In the genomic region with DNA sequence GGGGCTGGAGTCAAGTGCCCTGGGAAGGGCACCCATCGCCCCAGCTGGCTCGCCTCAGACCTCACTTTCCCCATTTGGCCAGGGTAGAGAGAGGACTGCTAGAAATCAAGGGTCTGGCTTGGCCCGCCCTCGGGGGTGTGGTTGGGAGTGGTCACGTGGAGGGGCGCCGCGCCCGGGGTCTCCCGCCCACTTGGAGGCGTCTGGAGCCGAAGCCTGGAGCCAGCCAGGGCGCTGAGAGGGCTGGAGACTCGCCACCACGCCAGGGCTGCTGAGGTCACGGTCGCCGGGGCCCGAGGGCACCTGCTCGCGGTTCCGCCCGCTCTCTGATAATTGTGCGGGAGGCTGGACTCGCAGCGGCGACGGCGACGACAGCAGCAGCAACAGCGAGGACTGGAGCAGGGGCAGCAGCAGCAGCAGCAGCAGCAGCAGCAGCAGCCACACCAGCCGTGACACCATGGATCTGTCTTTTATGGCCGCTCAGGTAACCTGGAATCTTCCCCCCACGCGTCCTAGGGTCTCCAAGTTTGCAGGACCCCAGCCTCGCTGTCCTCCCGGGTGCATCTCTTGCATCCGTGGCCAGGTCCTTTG, we compare ENCODE assay signal across 9 mouse cellular contexts. TPM values are rescaled to one million over a fixed set of nuclear protein-coding genes. Genes with fewer than 3 reads are reported as not detected.
A peak's percentile ranks its signal among the peaks of the same experiment; 100 is the strongest.
DNase-seq lines count a peak whose midpoint lies in the region; ATAC-seq and TF ChIP-seq lines count a peak whose summit lies in the region.
"Had no signal": no experiment of that assay in that cellular context is flagged by ENCODE, and none has a peak within 500 bp of the region (broad histone marks: within the 10 kb centered on the region; RNA-seq: fewer than 3 reads in every experiment).

Gene D430019H16Rik (plus strand): TSS at position 187 of the 588 bp plus-strand sequence.

- no peaks in the 10 kb centered on the region for H3K36me3 ChIP-seq in forebrain, embryonic 11.5 days (ENCODE audit: control insufficient read depth, insufficient read depth, low read length)
- H3K36me3 ChIP-seq in heart, embryonic 13.5 days: no peaks in the 10 kb centered on the region
- no peaks in the 10 kb centered on the region for H3K36me3 ChIP-seq in kidney, embryonic 15.5 days
- no peaks in the 10 kb centered on the region for H3K36me3 ChIP-seq in limb, embryonic 15.5 days
- no peaks in the 10 kb centered on the region for H3K36me3 ChIP-seq in midbrain, postnatal 0 days (ENCODE audit: insufficient read depth, low read length)

- peak; percentile 65 for DNase-seq in layer of hippocampus, adult 11-12 months (ENCODE audit: low spot score)
- no peak for DNase-seq in layer of hippocampus, adult 9-10 months (ENCODE audit: low spot score)
- peak; percentile 94 for DNase-seq in forebrain, embryonic 11.5 days (ENCODE audit: low spot score)
- peak; percentile 86 for DNase-seq in midbrain, postnatal 0 days (ENCODE audit: low spot score)
- peak; percentile 45 to 63 for DNase-seq in urinary bladder, postnatal 36 days (ENCODE audit: low spot score in 2 of 2)

- H3K9me3 ChIP-seq in forebrain, embryonic 11.5 days (ENCODE audit: control insufficient read depth, low read length): no peaks in the 10 kb centered on the region
- no peaks in the 10 kb centered on the region for H3K9me3 ChIP-seq in heart, embryonic 13.5 days
- H3K9me3 ChIP-seq in kidney, embryonic 15.5 days (replicated peaks): no peaks in the 10 kb centered on the region
- H3K9me3 ChIP-seq in limb, embryonic 15.5 days: no peaks in the 10 kb centered on the region
- no peaks in the 10 kb centered on the region for H3K9me3 ChIP-seq in midbrain, postnatal 0 days (ENCODE audit: low read length)

- peak within 1 kb of the TSS; percentile 79 for H3K9ac ChIP-seq in forebrain, embryonic 11.5 days (ENCODE audit: low read length)
- peak within 1 kb of the TSS; percentile 79 for H3K9ac ChIP-seq in heart, embryonic 13.5 days
- H3K9ac ChIP-seq in kidney, embryonic 15.5 days: peak within 1 kb of the TSS; percentile 62
- H3K9ac ChIP-seq in limb, embryonic 15.5 days: peak within 1 kb of the TSS; percentile 52
- H3K9ac ChIP-seq in midbrain, postnatal 0 days (replicated peaks; ENCODE audit: low read length, poor library complexity, severe bottlenecking): peak within 1 kb of the TSS; percentile 81

- no peak for TF ChIP-seq CTCF in midbrain, postnatal 0 days (IDR thresholded peaks at IDR 0.05)

- H3K4me2 ChIP-seq in forebrain, embryonic 11.5 days (ENCODE audit: low read depth, low read length, severe bottlenecking): peak within 1 kb of the TSS; percentile 88
- peak within 1 kb of the TSS; percentile 85 for H3K4me2 ChIP-seq in heart, embryonic 13.5 days
- peak within 1 kb of the TSS; percentile 96 for H3K4me2 ChIP-seq in kidney, embryonic 15.5 days
- H3K4me2 ChIP-seq in limb, embryonic 15.5 days: peak within 1 kb of the TSS; percentile 92
- H3K4me2 ChIP-seq in midbrain, postnatal 0 days (ENCODE audit: low read depth, low read length, poor library complexity, severe bottlenecking): peak within 1 kb of the TSS; percentile 66

- peaks cover 4% of the 10 kb centered on the region; the same call in 1 of the 2 replicates for H3K4me1 ChIP-seq in forebrain, embryonic 11.5 days (replicated peaks; ENCODE audit: control insufficient read depth, insufficient read depth, low read length)
- peaks cover 14% of the 10 kb centered on the region for H3K4me1 ChIP-seq in heart, embryonic 13.5 days
- H3K4me1 ChIP-seq in kidney, embryonic 15.5 days: peaks cover 35% of the 10 kb centered on the region
- peaks cover 40% of the 10 kb centered on the region for H3K4me1 ChIP-seq in limb, embryonic 15.5 days
- H3K4me1 ChIP-seq in midbrain, postnatal 0 days (ENCODE audit: insufficient read depth, low read length): peaks cover 15% of the 10 kb centered on the region; the same call in 1 of the 2 replicates

- WGBS in forebrain, embryonic 11.5 days: under 1% methylated on average over 37 of the region's 38 CpGs
- WGBS in heart, embryonic 13.5 days: under 1% methylated on average over 38 of the region's 38 CpGs
- WGBS in kidney, embryonic 15.5 days: under 1% methylated on average over 38 of the region's 38 CpGs
- 0% methylated on average over 38 of the region's 38 CpGs for WGBS in limb, embryonic 15.5 days
- under 1% methylated on average over 37 of the region's 38 CpGs for WGBS in midbrain, postnatal 0 days

- no peaks in the 10 kb centered on the region for H3K27me3 ChIP-seq in forebrain, embryonic 11.5 days (ENCODE audit: control insufficient read depth, insufficient read depth, low read length)
- H3K27me3 ChIP-seq in heart, embryonic 13.5 days (replicated peaks): peaks cover 27% of the 10 kb centered on the region
- no peaks in the 10 kb centered on the region for H3K27me3 ChIP-seq in kidney, embryonic 15.5 days
- no peaks in the 10 kb centered on the region for H3K27me3 ChIP-seq in limb, embryonic 15.5 days
- no peaks in the 10 kb centered on the region for H3K27me3 ChIP-seq in midbrain, postnatal 0 days (ENCODE audit: insufficient read depth, low read length)

- peak within 1 kb of the TSS; percentile 65 for H3K4me3 ChIP-seq in forebrain, embryonic 11.5 days (ENCODE audit: low read depth, low read length)
- peak within 1 kb of the TSS; percentile 62 for H3K4me3 ChIP-seq in heart, embryonic 13.5 days
- peak within 1 kb of the TSS; percentile 70 for H3K4me3 ChIP-seq in kidney, embryonic 15.5 days (replicated peaks)
- peak within 1 kb of the TSS; percentile 66 for H3K4me3 ChIP-seq in limb, embryonic 15.5 days
- H3K4me3 ChIP-seq in midbrain, postnatal 0 days (ENCODE audit: low read depth, low read length): peak within 1 kb of the TSS; percentile 77

- peak within 1 kb of the TSS; percentile 37 for H3K27ac ChIP-seq in forebrain, embryonic 11.5 days (ENCODE audit: low read depth, low read length)
- H3K27ac ChIP-seq in heart, embryonic 13.5 days (replicated peaks): no peak within 1 kb of the TSS
- H3K27ac ChIP-seq in kidney, embryonic 15.5 days: peak within 1 kb of the TSS; percentile 37; the same call in 1 of the 2 replicates
- 0 out of 2 replicates have a peak within 1 kb of the TSS, but pooled peaks have one; percentile 1 for H3K27ac ChIP-seq in limb, embryonic 15.5 days
- peak within 1 kb of the TSS; percentile 83 for H3K27ac ChIP-seq in midbrain, postnatal 0 days (ENCODE audit: low read depth, low read length)

- peak; percentile 95 for ATAC-seq in forebrain, embryonic 11.5 days (replicated peaks; ENCODE audit: low FRiP score)
- peak; percentile 68; the same call in 1 of the 2 replicates for ATAC-seq in heart, embryonic 13.5 days (ENCODE audit: extremely low read depth, insufficient number of reproducible peaks, low FRiP score, low TSS enrichment)
- ATAC-seq in kidney, embryonic 15.5 days (replicated peaks; ENCODE audit: low FRiP score): peak; percentile 91
- ATAC-seq in limb, embryonic 15.5 days (ENCODE audit: insufficient number of reproducible peaks, low FRiP score, low TSS enrichment, low read depth): peak; percentile 84
- ATAC-seq in midbrain, postnatal 0 days (ENCODE audit: low FRiP score): peak; percentile 86

RNA-seq across cellular contexts. Expression of gene D430019H16Rik, which starts in this region (rescaled TPM):
- 5.3 and 6.1 TPM in 2 replicates for polyA plus RNA-seq in forebrain, embryonic 11.5 days (2014; fragmentation: Nextera tagmentation; extraction: Ambion mirVana)
- 0.48 and 0.72 TPM in 2 replicates for polyA plus RNA-seq in heart, embryonic 13.5 days (2015; fragmentation: Nextera tagmentation; extraction: Ambion mirVana)
- 1.4 and 1.7 TPM in 2 replicates for polyA plus RNA-seq in kidney, embryonic 15.5 days (2015; fragmentation: Nextera tagmentation; extraction: Ambion mirVana)
- polyA plus RNA-seq in limb, embryonic 15.5 days (2015; fragmentation: Nextera tagmentation; extraction: Ambion mirVana): 1.4 and 2.0 TPM in 2 replicates
- total RNA-seq in midbrain, postnatal 0 days (2014; rRNA removed): 176 and 186 TPM in 2 replicates
- 10.9 and 13.1 TPM in 2 replicates for polyA plus RNA-seq in midbrain, postnatal 0 days (2015; fragmentation: Nextera tagmentation; extraction: Ambion mirVana)
- polyA plus RNA-seq: C2C12 had no signal

Comparison
In these comparisons a context has a peak if more than half of its experiments do, and no peak if none do; other contexts are left out.
1. Peak in ATAC-seq, H3K4me3 ChIP-seq, H3K9ac ChIP-seq and H3K4me2 ChIP-seq in heart, embryonic 13.5 days; RNA of the gene not detected or under 1 TPM.